Mouse (Mus musculus) Muller cell, postnatal 12 days (primary cell): ENCODE measurements around the gene Spopl.
A peak's percentile ranks its signal among the peaks of the same experiment; 100 is the strongest.
"Not testable (repeated sequence)": the region's sequence is repeated elsewhere in the genome, so short reads cannot be mapped to it uniquely, and the experiment has no call there.

ENCODE experiments used
- DNase-seq: peaks from one replicate; pipeline ENCODE4 v3.0.0-alpha.2; 2015; ENCODE audit errors: inconsistent ontology term

Spopl gene

DNA sequence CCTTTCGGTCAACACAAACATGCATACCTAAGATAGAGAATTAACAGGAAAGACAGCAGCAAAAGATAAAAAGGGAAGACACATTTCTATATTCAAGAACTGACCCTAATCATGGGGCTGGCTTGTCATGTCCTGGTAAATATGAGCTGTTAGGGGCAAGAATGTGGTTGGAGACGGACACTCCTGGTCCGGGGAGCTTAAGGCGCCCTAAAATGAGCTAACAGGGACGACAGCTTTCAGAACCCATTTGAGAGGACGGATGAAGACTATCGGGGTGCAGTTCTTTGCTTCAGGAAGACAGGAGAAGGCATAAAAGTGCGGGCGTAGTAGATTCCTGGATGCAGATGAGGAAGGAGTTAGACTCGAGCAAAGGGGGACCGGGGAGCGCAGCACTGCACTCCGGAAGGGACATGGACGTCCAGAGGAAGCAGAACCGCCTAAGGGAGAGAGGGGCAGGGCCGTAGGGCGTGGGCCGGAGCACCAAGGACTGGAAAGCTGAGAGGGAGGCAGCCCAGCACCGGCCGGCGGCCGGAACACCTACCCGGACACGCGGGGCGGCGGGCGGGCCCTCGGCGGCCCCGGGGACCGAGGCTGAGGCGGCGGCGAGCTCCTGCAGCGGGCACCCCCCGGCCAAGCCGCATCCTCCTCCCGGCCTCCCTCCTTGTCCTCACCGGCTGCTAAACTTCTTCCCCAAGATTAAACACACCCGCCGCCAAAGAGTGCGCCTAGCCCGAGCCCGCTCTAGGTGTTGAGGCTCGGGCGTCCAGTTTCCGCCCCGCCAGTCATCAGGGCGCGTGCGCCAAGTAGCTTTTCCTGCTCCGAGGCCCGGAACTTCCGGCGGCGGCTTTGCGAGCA is at the start of gene Spopl:
Gene Spopl (minus strand): TSS at position 805 of the 855 bp plus-strand sequence.
- DNase-seq: peak; percentile 80

DNA sequence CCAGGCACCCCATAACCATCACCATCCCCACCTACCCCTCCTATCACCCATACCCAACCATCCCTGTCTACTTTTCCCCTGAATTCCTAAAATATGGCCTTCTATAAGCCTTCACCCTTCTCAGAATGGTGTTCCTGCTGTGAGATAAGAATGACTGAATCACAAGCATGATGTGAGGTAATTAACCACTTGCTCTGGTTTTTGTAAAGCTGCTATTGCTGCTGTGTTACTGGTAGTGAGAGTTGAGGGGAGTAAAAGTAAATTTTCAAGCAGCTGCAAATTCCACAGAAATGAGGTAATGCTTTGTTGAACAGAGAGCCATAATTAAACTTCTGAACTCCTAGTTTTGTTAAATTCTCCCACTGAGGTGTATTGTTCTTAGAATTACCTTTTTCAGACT is 48.2 kb upstream of the Spopl start:
- no peak for DNase-seq

GRCm38 (mm10) chr2:23617989-23618388 is 46.1 kb upstream of the Spopl start:
- no peak for DNase-seq

DNA sequence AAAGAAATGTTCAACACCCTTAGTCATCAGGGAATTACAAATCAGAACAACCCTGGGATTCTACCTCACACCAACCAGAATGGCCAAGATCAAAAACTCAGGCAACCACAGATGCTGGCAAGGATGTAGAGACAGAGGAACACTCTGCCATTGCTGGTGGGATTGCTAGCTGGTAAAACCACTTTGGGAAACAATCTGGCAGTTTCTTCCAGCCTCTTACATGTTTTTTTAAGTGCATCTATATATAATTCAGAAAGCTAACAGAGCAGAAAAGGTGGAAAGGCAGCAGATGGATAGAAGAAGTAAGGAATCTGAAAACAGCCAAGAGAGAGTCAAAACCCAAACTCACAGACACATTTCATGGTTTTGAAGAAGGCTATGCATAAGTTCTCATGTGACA is 33.5 kb upstream of the Spopl start:
- no peak for DNase-seq

DNA sequence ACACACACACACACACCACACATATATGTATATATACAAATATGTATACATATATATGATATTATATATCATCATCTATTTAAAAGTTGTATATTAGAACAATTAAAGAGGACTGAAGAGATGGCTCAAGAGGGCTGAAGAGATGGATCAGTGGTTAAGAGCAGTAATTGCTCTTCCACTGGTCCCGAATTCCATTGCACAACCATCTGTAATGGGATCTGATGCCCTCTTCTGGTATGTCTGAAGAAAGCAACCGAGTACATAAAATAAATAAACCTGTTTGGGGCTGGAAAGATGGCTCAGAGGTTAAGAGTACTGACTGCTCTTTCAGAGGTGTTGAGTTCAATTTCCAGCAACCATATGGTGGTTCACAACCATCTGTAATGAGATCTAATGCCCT is 16.9 kb upstream of the Spopl start:
- DNase-seq: no peak

GRCm38 (mm10) chr2:23572157-23572532 is 239 bp upstream of the Spopl start:
- DNase-seq: not testable (repeated sequence)

GRCm38 (mm10) chr2:23570563-23570962 is 1.3 kb downstream of the Spopl start:
- DNase-seq: no peak

DNA sequence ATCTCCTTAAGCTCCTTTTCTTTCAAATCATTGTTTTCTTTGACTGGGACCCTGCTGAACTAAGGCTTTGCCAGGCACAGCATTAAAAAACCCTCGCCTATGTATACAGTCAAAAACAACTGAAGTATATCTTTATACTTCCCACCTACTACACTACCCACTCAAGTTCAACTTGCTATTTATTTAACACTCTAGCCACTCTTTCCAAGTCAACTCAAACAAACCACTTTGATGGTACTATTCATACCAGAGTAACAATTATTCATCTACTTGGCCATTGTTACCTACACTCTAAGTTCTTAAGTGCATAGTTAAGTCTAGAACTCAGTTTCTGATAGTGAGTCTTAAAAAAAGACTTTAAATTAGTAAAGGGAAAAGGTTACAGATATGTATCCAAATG is 3.1 kb downstream of the Spopl start:
- no peak for DNase-seq

DNA sequence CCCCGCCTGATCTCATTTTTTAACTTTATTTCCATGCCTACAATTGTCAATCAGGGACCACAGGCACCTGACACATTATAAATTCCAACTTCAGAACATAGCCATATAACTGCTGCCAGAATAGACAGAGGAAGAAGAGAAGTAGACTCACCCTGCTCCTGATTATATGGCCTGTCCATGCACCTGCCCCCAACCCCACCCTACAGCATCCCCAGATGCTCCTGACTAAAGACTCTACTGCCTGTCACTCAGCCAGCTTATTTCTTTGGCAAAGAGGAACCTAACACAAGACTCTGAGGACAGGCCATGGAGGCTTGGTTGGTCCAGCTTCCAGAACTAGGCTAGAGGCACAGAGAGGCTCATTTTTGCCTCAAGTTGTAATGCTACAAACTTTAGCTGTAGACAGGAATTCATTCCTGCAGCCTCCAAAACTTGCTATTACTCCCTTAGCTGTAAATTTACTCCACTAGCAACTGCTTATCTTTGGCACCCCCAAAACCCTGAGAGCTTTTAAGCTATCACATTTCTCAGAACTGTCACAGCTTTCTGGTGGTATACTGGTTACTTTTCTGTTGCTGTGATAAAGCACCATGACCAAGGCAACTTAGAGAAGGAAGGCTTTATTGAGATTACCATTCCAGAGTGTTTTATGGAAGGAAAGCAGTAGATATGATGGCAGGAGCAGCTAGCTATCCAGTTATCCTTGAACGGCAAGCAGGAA is 6.7 kb downstream of the Spopl start:
- no peak for DNase-seq

DNA sequence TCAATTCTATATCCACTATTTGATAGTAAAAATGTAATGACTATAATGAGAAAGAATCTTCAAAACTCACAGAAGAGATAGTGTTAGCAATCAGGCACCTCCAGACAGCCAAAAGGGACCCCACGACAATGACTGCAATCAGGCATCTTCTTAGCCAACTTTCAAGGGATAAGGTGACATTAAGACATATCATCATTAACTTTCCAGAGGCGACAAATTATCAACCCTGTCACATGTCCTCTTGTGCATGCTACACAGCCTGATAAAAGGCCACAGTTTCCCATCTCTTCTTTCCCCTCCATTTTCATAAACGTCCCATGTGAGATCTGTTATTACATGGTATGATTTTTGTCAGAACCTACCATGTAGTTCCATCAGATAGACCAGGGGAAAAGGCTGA is 9.0 kb downstream of the Spopl start:
- no peak for DNase-seq

DNA sequence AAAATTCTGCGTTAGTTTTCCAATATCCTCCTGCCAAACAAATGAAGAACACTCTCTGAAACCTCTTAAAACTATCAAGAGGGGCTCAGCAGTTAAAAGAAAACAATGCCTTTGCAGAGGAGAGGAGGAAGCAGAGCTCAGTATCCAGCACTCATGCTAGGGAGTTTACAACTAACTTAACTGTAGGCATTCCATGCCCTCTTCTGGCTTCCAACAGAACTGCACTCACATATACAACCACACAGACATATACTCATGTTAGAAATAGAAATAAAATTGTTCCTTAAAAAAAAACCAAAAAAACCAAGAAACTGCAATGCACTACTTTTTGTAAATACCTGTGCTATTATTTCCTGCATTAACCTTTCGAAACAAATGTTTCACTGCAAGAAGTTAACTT is 12.7 kb downstream of the Spopl start:
- DNase-seq: no peak

DNA sequence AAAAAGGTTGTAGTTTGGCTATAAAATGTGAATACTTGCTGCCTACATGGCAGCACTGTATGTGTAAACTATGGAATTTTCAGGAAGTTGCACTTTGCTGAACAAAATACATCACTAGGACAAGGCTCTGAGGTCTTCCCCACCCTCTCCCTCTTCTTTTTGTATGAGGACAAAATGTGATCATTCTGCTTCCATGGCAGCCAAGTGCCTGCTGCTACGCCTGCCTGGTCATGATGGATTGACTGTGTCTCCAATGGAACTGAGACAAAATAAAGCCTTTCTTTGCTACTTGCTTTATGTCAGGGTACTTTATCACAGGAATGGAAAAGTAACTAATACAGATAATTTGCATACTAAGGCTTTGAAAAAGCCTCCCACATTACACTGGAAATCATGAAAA is 20.7 kb downstream of the Spopl start:
- DNase-seq: no peak

GRCm38 (mm10) chr2:23547220-23547619 is 24.7 kb downstream of the Spopl start:
- no peak for DNase-seq

- no peak for DNase-seq
Observed at GRCm38 (mm10) chr2:23539967-23540366, 31.9 kb downstream of the Spopl start.

GRCm38 (mm10) chr2:23527717-23528116 is 44.2 kb downstream of the Spopl start:
- DNase-seq: not testable (repeated sequence)

GRCm38 (mm10) chr2:23505141-23505540 is 66.8 kb downstream of the Spopl start:
- no peak for DNase-seq

- no peak for DNase-seq
Observed at GRCm38 (mm10) chr2:23481715-23482114, 90.2 kb downstream of the Spopl start.

DNA sequence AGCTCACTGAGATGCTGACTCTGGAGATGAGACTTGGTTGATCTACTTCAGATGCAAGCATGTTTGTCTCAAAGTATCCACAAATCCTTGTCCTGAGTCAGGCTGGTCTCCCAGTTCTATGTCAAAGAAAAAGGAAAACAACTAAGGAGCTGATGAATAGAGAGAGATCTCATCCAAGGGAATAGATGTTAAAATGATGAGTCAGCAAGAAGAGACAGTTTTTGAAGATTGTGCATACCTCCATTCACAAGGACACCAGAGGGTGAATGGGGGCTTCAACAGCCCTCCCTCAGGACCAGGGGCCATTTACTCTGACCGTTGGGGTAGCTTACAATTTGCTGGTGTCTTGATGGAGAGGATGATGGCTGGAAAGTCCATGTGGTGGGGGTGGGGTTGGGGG is 104.4 kb downstream of the Spopl start:
- no peak for DNase-seq

DNA sequence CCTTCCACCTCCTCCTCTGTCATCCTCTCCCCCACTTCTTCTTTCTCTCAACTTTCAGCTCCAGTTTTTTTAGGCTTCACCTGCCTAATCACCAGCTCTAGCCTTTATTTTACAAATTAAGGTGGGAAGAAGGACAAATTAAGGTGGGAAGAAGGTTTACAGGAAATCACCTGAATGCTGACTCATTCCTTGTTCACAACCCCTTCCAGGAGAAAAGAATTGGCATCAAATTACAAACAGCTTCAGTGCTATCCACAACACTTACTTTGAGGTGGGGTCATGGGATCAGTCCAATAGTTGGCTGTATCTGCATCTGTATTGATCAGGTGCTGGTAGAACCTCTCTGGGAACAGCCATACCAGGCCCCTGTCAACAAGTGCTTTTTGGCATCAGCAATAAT is 114.5 kb downstream of the Spopl start:
- DNase-seq: no peak
